Mouse (Mus musculus): ENCODE data around the gene Jmjd6. TPM values are rescaled to one million over a fixed set of nuclear protein-coding genes. Genes with fewer than 3 reads are reported as not detected.
"Not testable (repeated sequence)": the region's sequence is repeated elsewhere in the genome, so short reads cannot be mapped to it uniquely, and the experiment has no call there.

Jmjd6 gene
- polyA plus RNA-seq, 1 experiment from 2014 or later, result 82.6 TPM

GRCm38 (mm10) chr11:116850085-116850484 lies 6.8 kb upstream of the Jmjd6 start:
- H3K27ac ChIP-seq, result no peak overlapping the region
- H3K36me3 ChIP-seq, result peaks cover 47% of the 10 kb centered on the region
- peaks cover 22% of the 10 kb centered on the region for H3K4me1 ChIP-seq
- peak overlapping the region; percentile 94 for H3K4me3 ChIP-seq
- H3K4me2 ChIP-seq (replicated peaks), result peak overlapping the region; percentile 86
- WGBS, result 50% methylated on average over 4 of the region's 4 CpGs
- H3K27me3 ChIP-seq, result no peaks in the 10 kb centered on the region
- no peak overlapping the region; the same call in 1 of the 2 replicates for H3K9ac ChIP-seq
- no peak for ATAC-seq (ENCODE audit: low FRiP score, low read depth)
- no peaks in the 10 kb centered on the region for H3K9me3 ChIP-seq

GRCm38 (mm10) chr11:116849587-116849986 lies 6.3 kb upstream of the Jmjd6 start:
- no peak for ATAC-seq (ENCODE audit: low FRiP score, low read depth)
- Histone ChIP-seq H3K9me3 (no peaks in the 10 kb centered on the region), H3K4me1 (peaks cover 21% of the 10 kb centered on the region), H3K4me3 (no peak overlapping the region), H3K27ac (no peak overlapping the region), H3K27me3 (no peaks in the 10 kb centered on the region), H3K36me3 (peaks cover 47% of the 10 kb centered on the region), H3K4me2 (replicated peaks) (no peak overlapping the region), H3K9ac (no peak overlapping the region)

- H3K9me3 ChIP-seq; H3K4me2 ChIP-seq (replicated peaks); H3K27me3 ChIP-seq; H3K4me3 ChIP-seq; ATAC-seq (ENCODE audit: low FRiP score, low read depth); H3K27ac ChIP-seq; H3K9ac ChIP-seq: not testable (repeated sequence)
- H3K4me1 ChIP-seq, result peaks cover 23% of the 10 kb centered on the region
- H3K36me3 ChIP-seq, result peaks cover 47% of the 10 kb centered on the region
- WGBS, result 80% methylated on average over 2 of the region's 2 CpGs
Observed at GRCm38 (mm10) chr11:116848877-116849178, 5.6 kb upstream of the Jmjd6 start.

GRCm38 (mm10) chr11:116848086-116848876 lies 5.0 kb upstream of the Jmjd6 start:
- 80% methylated on average over 5 of the region's 5 CpGs for WGBS
- H3K27ac ChIP-seq, result no peak overlapping the region
- H3K27me3 ChIP-seq, result no peaks in the 10 kb centered on the region
- no peaks in the 10 kb centered on the region for H3K9me3 ChIP-seq
- peaks cover 47% of the 10 kb centered on the region for H3K36me3 ChIP-seq
- ATAC-seq (ENCODE audit: low FRiP score, low read depth), result no peak
- H3K4me1 ChIP-seq, result peaks cover 23% of the 10 kb centered on the region
- no peak overlapping the region for H3K9ac ChIP-seq
- no peak overlapping the region for H3K4me2 ChIP-seq (replicated peaks)
- H3K4me3 ChIP-seq, result no peak overlapping the region

- ATAC-seq (ENCODE audit: low FRiP score, low read depth), result no peak
- Histone ChIP-seq H3K4me3 (no peak overlapping the region), H3K4me2 (replicated peaks) (no peak overlapping the region), H3K36me3 (peaks cover 47% of the 10 kb centered on the region), H3K9me3 (no peaks in the 10 kb centered on the region), H3K27me3 (no peaks in the 10 kb centered on the region), H3K27ac (no peak overlapping the region), H3K4me1 (peaks cover 23% of the 10 kb centered on the region), H3K9ac (no peak overlapping the region)
- WGBS, result 84% methylated on average over 3 of the region's 3 CpGs
Observed at GRCm38 (mm10) chr11:116847187-116848085, 4.2 kb upstream of the Jmjd6 start.

- Histone ChIP-seq H3K27me3 (no peaks in the 10 kb centered on the region), H3K4me2 (replicated peaks) (no peak overlapping the region), H3K36me3 (peaks cover 44% of the 10 kb centered on the region), H3K9me3 (no peaks in the 10 kb centered on the region), H3K27ac (no peak overlapping the region), H3K4me3 (no peak overlapping the region), H3K9ac (0 out of 2 replicates have a peak overlapping the region, but pooled peaks have one; percentile 15), H3K4me1 (peaks cover 24% of the 10 kb centered on the region)
- ATAC-seq (ENCODE audit: low FRiP score, low read depth), result no peak
- 86% methylated on average over 4 of the region's 4 CpGs for WGBS
Observed at GRCm38 (mm10) chr11:116846593-116847181, 3.4 kb upstream of the Jmjd6 start.

GRCm38 (mm10) chr11:116842531-116843260 lies 553 bp downstream of the Jmjd6 start:
- ATAC-seq (ENCODE audit: low FRiP score, low read depth), result peak; percentile 69
- peak overlapping the region; percentile 90 for H3K9ac ChIP-seq
- H3K4me2 ChIP-seq (replicated peaks), result peak overlapping the region; percentile 90
- H3K27me3 ChIP-seq, result no peaks in the 10 kb centered on the region
- WGBS, result under 1% methylated on average over 59 of the region's 73 CpGs
- H3K9me3 ChIP-seq, result no peaks in the 10 kb centered on the region
- peak overlapping the region; percentile 83 for H3K4me3 ChIP-seq
- H3K36me3 ChIP-seq, result peaks cover 44% of the 10 kb centered on the region
- H3K27ac ChIP-seq, result peak overlapping the region; percentile 98
- peaks cover 39% of the 10 kb centered on the region for H3K4me1 ChIP-seq

GRCm38 (mm10) chr11:116840748-116841147 lies 2.5 kb downstream of the Jmjd6 start:
- H3K27me3 ChIP-seq, result no peaks in the 10 kb centered on the region
- peaks cover 55% of the 10 kb centered on the region for H3K36me3 ChIP-seq
- peak overlapping the region; percentile 83 for H3K4me3 ChIP-seq
- no peaks in the 10 kb centered on the region for H3K9me3 ChIP-seq
- ATAC-seq (ENCODE audit: low FRiP score, low read depth), result no peak
- H3K4me1 ChIP-seq, result peaks cover 39% of the 10 kb centered on the region
- 85% methylated on average over 4 of the region's 4 CpGs for WGBS
- no peak overlapping the region for H3K27ac ChIP-seq
- peak overlapping the region; percentile 90 for H3K9ac ChIP-seq
- peak overlapping the region; percentile 90 for H3K4me2 ChIP-seq (replicated peaks)

GRCm38 (mm10) chr11:116839601-116840000 lies 3.6 kb downstream of the Jmjd6 start:
- Histone ChIP-seq H3K36me3 (peaks cover 66% of the 10 kb centered on the region), H3K4me1 (peaks cover 35% of the 10 kb centered on the region), H3K27me3 (no peaks in the 10 kb centered on the region), H3K4me3 (no peak overlapping the region; the same call in 1 of the 2 replicates), H3K27ac (no peak overlapping the region), H3K4me2 (replicated peaks) (peak overlapping the region; percentile 90), H3K9me3 (no peaks in the 10 kb centered on the region), H3K9ac (peak overlapping the region; percentile 13; the same call in 1 of the 2 replicates)
- ATAC-seq (ENCODE audit: low FRiP score, low read depth), result no peak
- WGBS, result 78% methylated on average over 7 of the region's 7 CpGs

GRCm38 (mm10) chr11:116838936-116839335 lies 4.3 kb downstream of the Jmjd6 start:
- no peak for ATAC-seq (ENCODE audit: low FRiP score, low read depth)
- Histone ChIP-seq H3K27ac (no peak overlapping the region), H3K9me3 (no peaks in the 10 kb centered on the region), H3K9ac (no peak overlapping the region), H3K4me3 (no peak overlapping the region), H3K36me3 (peaks cover 73% of the 10 kb centered on the region), H3K4me2 (replicated peaks) (no peak overlapping the region), H3K4me1 (peaks cover 29% of the 10 kb centered on the region), H3K27me3 (no peaks in the 10 kb centered on the region)
- WGBS, result 90% methylated on average over 14 of the region's 14 CpGs

GRCm38 (mm10) chr11:116837441-116837840 lies 5.8 kb downstream of the Jmjd6 start:
- Histone ChIP-seq H3K36me3 (peaks cover 88% of the 10 kb centered on the region), H3K9me3 (no peaks in the 10 kb centered on the region), H3K27ac (no peak overlapping the region), H3K4me2 (replicated peaks) (no peak overlapping the region), H3K4me3 (no peak overlapping the region), H3K9ac (no peak overlapping the region), H3K4me1 (peaks cover 33% of the 10 kb centered on the region), H3K27me3 (no peaks in the 10 kb centered on the region)
- ATAC-seq (ENCODE audit: low FRiP score, low read depth), result no peak
- 92% methylated on average over 10 of the region's 10 CpGs for WGBS
